Mouse (Mus musculus) erythroblast, embryonic 14.5 days (primary cell): ENCODE results near the gene Hdgfl3.

Source experiments
- GATA1 ChIP-seq: IDR thresholded peaks from 2 replicates; pipeline ENCODE4 v1.6.1; 2012; ENCODE audit warnings: low read length, inconsistent platforms, mixed read lengths
- TAL1 ChIP-seq: IDR thresholded peaks from 3 replicates; pipeline ENCODE4 v1.6.1; 2012; ENCODE audit warnings: low read length, inconsistent platforms, mixed read lengths

DNA sequence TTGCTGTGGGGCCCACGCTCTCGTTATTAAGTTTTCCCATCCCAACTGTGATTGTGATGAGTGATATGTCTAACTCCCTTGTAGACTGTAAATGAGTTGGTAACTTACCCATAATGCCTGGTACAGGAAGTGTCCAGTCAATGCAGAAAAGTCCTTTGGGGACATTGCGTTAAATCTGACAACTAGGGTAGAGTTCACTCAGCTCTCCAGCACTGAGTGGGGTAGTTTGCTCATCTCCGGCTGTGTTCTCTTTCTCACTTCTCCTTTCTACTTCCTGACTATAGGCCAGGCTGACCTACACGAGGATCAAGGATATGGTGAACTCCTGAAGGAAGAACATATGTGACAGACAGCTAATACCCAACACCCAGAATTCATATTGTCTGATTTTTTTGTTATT, 85.1 kb downstream of the Hdgfl3 start:
- TF ChIP-seq GATA1 = no peak
- no peak for TF ChIP-seq TAL1
